Mouse (Mus musculus) fat pad, adult 2 months (tissue): ENCODE data around the gene Ptprs.
"Not testable (repeated sequence)": the region's sequence is repeated elsewhere in the genome, so short reads cannot be mapped to it uniquely, and the experiment has no call there.

Experiments used
- DNase-seq: peaks from one replicate; pipeline ENCODE4 v3.0.0-alpha.2; 2011; ENCODE audit warnings: low read depth, low spot score; ENCODE audit errors: extremely low read depth

Ptprs gene

DNA sequence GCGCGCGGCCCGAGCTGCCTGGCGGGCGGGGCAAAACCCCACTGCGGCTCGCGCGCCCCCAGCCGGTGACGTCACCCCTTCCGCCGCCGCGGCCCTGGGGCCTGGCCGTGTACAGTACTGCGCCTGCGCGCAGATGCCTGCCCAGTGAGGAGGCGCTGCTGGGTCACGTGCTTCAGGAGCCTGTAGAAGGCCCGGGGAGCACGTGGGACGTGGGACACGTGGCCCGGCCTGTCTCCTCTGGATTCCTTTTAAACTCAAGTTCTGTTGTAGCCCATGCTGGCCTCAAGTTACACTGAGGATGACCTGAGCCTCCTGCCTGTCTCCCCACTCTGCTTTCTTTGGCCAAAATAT lies at the start of gene Ptprs:
Gene Ptprs (minus strand): TSS at position 82 of the 351 bp plus-strand sequence.
- no peak for DNase-seq

DNA sequence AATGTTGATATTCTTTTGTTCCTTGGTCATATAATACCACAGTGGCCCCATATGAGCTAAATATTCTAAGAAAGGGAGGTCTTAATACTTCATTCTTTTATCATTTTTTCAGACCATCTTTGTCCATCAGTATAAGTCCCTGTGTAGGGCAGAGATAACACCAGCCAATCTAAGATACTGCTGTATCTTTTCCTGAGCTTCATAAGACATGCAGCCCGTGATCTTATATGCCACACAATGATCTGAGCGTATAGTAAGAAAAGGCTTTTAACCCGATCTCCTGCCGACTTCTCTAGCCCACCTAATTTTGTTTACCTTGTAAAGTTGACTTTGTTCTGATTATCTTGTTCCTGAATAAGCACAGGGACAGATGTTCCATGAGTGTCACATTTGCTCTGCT lies 48.7 kb upstream of the Ptprs start:
- no peak for DNase-seq

DNA sequence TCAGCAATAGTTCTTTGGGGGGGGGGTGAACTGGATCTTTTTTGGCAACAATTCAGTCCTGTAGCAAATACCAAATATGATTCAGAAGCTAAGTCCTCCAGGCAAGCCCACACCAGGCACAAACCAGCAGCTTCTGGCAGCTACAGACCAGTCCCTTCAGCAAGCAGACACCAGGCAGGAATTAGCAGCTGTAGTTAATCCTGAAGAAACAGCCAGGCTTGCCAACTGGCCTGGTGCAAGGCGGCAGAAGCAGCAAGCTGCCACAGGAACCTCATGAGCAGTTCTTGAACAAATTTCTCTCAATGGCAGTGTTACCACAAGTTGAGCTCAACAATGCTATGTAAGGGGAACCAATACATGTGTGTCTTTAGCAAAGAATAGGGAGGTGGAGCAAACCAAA lies 46.5 kb upstream of the Ptprs start:
- DNase-seq: peak; percentile 25

DNA sequence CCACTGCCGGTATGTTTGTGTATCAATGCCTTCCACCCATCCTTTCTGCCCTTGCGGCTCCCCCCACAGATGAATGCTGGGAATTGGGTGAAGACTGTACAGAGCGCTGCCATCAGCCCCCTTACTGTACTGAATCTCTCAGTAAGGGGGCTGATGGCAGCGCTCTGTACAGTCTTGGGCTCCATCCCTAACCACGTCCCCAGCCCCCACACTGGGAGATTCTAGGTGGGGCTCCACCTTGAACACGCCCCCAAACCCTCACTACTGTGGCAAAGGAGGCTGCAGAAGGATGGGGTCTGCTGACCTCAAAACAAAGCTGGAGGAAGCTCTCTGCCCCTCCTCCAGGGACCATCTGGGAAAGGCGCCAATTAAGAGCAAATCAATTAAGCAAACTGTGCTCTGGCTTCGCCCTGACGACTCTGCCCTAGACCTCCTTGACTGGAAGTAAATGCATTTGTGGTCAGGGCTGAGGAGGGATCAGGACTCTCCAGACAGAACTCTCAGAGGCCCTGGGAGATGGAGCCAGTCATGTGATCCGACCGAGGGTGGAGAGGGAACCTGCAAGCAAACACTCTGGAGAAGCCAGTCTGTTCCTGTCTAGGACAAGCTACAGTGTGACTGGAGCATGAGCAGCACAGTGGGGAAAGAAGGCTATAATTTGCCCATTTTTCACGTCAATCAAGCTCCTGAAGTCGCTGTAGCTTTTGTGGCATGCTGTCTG lies 39.6 kb upstream of the Ptprs start:
- DNase-seq: no peak

DNA sequence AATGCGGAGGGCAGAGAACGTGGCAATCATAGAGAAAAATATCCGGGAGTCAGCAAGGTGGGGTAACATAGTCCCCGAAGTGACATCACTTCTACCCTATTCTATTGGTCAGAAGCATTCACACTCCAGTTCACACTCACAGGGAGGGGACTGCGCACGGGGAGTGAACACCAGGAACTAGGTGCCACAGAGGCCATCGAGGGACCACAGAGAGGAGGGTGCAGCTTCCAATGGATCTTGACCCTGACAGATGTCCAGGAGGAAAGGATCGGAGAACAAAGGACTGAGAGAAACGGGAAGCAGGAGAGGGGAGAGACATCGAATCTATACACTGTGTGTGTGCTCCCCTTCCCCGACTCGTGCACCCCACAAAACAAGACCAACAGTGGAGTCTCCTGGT lies 38.6 kb upstream of the Ptprs start:
- no peak for DNase-seq

DNA sequence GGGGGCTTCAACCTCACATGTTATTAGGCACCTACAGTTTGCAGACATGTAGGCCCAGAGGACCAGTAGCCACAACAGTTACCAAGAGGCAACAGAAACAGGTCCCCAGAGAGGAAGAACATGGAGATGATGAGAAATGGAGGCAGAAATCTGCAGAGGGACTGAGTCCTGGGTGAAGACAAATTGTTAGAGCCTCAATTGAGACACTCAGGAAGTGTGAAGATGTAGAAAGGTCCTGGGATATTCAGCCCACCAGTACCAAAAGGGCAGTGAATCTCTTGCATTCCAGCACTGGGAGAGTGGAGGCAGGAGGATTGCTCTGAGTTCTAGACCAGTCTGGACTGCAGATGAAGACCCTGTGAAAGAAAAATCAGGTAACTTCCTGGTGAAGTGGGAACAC lies 38.0 kb upstream of the Ptprs start:
- DNase-seq: no peak

DNA sequence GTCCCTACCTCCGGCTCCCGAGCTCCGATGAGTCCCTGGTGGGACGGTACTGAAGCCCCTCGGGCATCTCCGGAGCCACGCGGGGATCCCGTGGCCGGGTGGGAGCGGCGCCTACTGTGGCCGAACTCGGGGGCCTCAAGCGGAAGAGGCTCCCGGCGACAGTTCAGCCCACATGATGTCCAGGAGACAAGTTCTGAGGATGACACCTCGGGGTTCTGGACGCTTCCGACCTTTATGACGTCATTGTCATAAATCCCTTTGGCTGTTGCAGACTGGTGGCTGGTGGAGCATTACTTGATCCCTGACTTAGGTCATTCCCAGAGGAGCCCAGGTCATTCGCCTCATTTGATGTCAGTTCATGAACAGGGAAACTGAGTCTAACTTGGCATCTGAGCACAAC lies 36.0 kb upstream of the Ptprs start, which contains the start of gene Znrf4:
Gene Znrf4 (minus strand): TSS at position 122 of the 400 bp plus-strand sequence.
- no peak for DNase-seq

DNA sequence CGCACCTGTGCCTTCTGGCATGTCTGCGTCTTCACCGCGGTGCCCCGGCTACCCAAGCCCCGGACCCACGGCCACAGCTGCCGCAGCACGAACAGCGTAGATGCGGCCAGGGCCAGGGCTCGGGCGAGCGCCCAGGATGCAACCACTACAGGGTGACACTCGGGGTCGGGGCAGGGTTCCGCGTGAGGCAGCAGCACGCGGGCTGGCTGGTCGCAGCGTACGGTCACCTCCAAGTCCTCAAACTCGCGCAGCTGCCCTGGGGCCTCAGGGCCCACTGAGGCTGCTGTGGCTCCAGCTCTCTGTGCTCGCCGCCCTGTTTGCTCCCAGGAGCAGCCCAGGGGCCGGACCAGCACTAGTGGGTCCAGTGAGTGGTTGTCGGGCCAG lies 35.4 kb upstream of the Ptprs start:
- no peak for DNase-seq

DNA sequence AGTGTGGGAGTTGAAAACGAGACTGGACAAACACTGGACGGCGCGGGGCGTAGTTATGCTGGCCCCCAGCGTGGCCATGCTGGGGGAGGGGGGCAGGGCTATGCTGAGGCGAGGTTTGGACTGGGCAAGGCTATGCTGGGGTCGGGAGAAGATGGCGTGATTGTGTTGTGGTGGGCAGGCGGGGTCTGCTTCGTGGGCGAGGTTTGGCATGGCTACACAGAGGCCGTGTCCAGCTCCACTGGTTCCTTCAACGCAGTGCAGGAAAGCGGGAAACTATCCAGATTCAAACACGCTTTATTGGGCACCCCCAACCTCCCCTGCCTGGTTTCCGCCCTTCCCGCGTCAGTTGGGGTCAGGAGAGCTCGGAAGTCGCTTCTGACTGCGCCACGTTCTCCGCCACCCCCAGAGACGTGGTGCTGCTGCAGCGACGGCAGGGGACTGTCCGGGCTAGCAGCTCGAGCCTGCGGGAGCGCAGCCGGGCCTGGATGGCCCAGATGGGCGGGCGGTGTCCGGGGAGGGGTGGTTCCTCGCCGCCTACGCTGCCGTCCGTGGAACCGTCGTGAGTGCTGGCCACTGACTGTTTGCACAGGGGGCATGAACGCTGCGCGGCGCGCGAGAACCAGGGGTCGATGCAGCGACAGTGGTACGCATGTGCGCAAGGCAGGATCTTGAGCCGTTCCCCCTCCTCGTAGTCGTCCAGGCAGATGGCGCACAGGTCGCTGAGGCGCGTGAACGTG lies 34.9 kb upstream of the Ptprs start:
- DNase-seq: no peak

DNA sequence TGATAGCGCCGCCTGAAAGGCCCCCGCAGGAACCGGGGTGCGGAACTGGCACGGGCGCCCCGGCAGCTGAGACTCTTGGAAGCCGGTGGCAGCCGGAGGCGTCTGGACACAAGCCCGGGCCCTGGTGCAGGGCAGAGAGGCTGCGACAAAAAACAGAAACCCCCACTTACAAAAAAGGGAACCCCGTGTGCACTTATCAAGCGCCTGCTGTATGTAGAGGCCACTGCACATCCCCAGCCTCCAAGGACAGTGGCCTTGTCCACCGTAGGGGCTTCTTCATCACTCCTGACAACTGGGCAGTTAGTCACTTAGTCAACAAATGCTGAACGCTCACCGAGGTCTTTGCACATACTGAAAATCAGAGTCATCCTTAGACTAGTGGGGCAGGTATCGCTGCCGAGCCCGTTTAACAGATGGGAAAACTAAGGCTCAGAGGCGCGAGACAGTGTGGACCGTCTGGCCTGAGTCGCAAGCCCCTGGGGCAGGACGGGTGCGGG lies 34.2 kb upstream of the Ptprs start:
- no peak for DNase-seq

DNA sequence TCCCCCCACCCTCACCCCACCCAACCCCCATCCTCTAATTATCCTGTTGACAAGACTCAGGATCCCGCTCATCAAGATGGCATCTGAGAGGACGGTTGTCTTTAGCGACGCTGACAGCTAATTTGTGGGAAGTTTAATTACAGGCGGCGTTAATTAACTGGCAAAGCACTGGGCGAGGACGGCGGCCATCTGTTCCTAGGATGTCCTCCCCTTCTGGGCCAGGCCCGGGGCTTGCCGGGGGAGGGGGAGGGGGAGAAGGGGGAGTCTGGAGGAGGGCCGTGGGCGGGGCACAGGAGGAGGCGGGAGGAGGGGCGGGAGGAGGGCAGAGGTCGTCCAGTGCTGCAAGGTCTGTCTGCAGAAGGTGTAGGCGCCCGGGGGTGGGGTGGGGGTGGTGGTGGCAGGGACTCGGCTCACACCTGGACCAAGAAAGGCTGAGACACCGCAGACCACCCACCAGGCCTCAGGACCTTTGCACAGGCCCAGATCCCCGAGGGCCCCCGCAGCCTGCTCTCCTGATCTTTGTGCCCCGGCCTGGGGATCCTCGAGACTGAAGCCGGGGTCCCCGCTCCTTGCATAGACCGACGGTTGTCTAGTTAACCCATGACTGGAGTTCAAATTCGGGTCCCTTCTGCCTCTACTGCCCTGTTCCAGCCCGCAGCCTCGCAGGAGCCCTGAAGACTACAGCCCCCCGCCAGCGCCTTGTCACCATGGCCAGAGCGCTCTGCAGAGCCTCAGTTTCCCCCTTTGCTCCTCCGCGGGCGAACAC lies 33.6 kb upstream of the Ptprs start:
- no peak for DNase-seq

DNA sequence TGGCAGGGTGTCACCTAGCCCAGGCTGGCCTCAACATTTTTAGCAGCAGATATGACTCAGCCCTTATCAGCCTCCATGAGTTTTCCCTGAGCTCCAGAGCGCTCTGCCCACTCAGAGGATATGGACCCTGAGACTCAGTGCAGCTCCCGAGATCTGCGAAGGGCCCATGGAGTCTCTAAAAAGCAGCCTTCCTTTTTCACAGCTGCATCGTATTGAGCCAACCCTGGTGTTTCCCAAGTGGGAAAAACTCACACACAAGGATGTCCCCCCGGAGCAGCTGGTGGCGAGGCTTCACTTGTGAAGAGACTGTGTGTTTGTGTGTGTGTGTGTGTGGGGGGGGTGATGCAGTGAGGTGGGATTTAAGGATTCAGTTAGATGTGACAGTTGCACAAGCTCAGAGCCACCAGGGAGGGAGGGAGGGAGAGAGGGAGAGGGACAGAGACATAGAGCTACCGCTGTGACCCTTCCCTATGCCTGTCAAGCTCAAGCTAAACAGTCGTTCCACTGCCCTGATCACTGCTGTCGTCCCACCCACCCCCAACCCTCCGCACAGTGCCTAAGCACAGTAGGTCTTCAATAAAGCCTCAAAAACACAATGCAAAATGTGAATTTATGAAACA lies 32.8 kb upstream of the Ptprs start:
- DNase-seq: no peak

DNA sequence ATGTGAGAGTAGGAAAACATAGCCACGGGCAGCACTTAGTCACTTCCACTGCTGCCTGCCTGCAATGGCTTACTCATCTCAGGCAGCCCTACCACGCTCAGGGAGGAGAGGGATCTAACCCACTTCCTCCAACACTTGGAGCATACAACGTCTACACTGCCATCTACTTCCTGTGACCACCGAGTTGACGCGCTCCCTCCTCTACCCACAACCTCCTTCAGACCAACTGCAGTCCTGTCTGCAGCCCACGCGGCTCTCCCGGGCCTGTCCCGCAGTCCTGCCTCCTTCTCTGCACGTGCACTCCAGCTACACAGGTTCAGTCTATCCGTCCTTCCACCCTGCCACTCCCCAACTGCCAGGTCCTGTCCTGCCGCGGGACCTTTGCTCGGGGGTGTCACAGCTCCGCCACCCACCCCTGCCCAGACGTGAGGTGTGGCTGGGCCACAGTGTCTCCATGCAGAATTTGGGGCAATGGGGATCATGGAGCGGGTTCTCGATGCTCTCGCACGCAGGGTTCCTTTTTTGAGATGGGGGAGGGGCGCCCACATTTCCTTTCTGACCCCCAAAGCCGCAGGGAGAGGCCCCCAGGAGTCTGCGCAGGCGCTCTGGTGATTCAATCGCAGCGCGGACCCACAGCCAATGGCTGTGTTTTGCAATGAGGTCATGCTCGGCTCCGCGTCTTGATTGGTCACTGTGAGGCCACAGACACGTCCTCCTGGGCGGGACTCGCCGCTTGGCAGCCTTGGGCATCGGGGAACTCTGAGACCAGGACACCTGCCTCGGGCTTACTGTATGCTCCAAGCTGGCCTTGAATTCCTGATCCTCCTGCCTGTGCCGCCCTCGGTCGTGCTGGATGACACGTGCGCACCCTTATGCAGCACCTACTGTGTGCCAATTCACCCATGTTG lies 31.1 kb upstream of the Ptprs start:
- DNase-seq: peak; percentile 61

DNA sequence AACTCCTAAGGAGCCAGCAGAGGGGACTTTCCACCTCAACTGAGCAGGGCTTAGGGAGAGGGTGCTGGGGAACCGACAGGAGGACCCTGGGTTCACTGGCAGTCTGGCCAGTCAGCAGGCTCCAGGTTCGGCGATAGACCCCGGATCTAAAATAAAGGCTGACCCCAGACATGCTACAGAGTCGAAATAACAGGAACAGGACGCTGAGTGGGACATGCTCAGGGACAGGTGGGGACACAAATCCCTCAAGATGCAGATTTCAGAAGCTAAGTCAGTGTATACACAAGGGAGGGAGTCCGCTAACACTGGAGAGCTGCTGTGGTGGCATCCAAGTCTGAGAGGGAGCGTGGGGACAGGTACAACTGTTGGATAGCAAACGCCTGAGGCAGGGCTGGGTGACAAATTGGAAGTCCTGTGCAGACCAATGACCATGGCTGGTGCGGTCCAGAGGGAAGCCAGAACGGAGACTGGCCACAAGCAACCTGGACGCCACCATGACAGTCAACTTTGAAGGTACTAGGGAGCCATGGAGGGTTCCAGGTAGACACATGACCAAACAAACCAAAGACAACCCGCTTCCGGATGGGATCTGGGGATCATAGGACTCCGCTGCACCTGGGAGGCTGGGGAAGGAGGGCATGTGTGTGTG lies 30.3 kb upstream of the Ptprs start:
- no peak for DNase-seq

DNA sequence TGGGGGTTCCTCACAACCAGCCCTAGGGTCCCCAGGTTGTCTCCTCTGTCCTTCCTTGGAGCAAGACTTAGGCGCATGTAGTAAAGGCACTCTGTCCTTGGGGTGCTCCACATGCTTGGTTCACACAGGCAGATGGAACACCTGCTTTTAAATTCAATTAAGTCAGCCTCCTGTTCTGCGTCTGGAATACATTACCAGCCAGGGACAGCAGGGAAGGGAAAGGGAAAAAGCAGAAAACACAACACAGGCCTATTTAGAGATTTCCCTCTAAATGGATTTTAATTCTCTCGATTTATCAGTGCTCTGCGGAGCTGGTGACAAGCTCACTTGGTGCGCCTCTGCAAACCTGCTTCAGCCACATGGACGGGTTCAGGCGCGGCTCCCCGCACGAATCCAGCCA lies 29.1 kb upstream of the Ptprs start:
- no peak for DNase-seq

DNA sequence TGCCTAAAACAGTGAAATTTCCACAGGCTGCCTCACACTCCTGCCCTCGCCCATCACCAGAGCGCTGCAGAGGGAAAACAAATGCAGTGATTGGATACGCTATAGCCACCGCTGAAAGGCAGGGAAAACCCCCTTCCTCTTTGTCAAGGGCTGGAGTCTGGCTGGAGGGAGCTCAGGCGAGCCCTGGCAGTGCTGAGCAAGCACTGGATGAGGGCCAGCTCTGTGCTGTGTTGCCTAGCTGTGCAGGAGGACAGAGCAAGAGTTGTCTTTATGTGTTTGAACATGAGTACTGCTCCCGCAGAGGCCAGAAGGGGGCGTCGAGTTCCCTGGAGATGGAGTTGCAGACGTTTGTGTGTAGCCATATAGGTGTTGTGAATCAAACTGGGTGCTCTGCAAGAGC lies 26.2 kb upstream of the Ptprs start:
- no peak for DNase-seq

DNA sequence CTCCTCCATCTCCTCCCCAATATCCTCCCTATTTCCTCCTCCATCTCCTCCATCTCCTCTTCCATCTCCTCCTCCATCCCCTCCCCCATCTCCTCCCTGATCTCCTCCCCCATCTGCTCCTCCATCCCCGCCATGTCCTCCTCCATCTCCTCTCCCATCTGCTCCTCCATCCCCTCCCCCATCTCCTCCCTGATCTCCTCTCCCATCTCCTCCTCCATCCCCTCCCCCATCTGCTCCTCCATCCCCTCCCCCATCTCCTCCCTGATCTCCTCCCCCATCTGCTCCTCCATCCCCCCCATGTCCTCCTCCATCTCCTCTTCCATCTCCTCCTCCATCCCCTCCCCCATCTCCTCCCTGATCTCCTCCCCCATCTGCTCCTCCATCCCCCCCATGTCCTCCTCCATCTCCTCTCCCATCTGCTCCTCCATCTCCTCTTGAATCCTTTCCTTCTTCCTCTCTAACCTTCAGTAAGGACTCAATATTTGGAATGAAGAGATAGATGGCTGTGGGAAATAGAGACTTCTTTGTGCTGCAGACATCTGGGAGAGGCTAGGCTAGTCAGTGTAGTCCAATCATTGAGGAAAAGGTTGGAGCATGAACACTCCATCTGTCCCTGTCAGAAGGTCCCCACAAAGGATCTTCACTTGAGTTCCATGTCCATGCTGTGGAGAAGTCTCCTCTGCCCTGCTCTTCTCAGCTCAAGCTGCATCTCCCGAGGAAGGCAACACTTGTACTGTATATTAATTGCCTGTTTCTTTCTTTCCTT lies 25.5 kb upstream of the Ptprs start:
- DNase-seq: not testable (repeated sequence)

DNA sequence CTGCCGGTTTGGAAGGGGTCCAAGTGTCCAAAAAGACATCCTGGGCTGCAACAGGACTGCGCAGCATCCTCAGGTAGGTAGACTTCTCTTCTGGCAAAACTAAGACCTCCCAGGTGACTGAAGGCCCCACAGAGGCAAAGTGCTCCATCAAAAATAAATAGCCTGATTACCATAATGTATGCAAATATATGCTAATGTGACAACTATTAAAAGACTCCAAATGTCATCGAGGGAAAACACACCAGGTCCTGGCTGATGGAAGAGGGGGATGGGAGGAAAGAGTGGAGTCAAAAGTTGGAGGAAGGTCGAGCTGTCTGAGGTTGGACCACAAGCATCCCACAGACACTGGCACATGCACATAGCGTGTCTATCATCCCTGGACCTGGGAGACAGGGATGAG lies 22.9 kb upstream of the Ptprs start:
- no peak for DNase-seq

DNA sequence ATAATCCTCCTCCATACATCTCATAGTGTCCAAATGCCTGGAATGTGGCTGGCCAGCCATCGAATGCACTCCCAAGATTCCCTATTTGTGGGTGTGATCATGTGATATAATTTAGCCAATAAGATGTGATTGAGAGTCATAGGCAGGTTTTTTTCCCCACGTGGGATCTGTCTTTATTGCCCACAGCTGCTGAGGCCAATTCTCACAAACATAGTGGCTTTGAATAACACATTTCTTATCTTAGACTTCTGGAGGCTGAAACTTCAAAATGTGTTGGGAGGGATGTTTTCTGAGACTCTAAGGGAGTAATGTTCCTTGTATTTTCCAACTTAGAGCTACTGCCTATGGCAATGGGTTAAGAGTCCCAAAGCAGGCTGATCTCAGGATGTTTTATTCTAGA lies 18.2 kb upstream of the Ptprs start:
- DNase-seq: no peak
